Mouse (Mus musculus): ENCODE measurements around the gene Hmox2.
A peak's percentile ranks its signal among the peaks of the same experiment; 100 is the strongest.
"Not testable (repeated sequence)": the region's sequence is repeated elsewhere in the genome, so short reads cannot be mapped to it uniquely, and the experiment has no call there.

Hmox2 gene

DNA sequence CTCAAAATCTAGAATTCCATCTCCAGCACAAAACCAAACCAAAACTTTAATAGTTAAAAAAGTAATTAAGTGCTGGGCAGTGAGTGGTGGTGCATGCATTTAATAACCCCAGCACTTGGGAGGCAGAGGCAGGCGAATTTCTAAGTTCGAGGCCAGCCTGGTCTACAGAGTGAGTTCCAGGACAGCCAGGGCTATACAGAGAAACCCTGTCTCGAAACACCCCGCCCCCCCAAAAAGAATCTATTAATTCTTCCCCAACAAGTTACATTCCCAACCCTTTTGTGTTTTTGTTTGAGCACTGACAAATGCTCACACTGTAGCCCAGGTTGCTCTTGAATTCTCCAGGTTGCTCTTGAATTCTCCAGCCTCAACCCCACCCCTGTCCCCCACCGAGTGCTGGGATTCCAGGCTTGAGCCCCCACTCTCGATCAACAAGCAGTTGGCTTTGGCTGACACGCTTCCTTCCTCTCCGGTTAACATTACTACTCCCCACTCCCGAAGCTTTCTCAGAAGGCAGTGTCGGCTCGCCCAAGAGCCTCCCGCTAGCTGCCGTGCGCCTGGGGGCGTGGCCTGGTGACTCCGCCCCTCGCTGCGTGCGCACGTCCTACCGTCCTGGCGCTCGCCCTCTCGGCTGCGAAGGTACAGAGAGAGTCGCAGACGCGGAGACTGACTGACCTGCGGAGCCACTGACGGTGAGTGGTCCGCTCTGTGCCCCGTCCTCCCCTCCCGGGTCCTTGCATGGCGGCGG, at the start of gene Hmox2:
Gene Hmox2, plus strand, starts transcription at position 582 of the 748 bp plus-strand sequence.
- peak within 1 kb of the TSS; percentile 95 for H3K4me3 ChIP-seq (replicated peaks; ENCODE audit: low read length)
- H3K9me3 ChIP-seq (ENCODE audit: low read length) = no peaks in the 10 kb centered on the region
- H3K36me3 ChIP-seq (ENCODE audit: insufficient read depth, low read length) = no peaks in the 10 kb centered on the region
- TF ChIP-seq NANOG (IDR thresholded peaks at IDR 0.05; ENCODE audit: borderline replicate concordance, low read length) = no peak
- peaks cover 14% of the 10 kb centered on the region for H3K4me1 ChIP-seq (replicated peaks; ENCODE audit: low read depth, low read length)
- H3K27me3 ChIP-seq (ENCODE audit: insufficient read depth, low read length) = peaks cover 22% of the 10 kb centered on the region

DNA sequence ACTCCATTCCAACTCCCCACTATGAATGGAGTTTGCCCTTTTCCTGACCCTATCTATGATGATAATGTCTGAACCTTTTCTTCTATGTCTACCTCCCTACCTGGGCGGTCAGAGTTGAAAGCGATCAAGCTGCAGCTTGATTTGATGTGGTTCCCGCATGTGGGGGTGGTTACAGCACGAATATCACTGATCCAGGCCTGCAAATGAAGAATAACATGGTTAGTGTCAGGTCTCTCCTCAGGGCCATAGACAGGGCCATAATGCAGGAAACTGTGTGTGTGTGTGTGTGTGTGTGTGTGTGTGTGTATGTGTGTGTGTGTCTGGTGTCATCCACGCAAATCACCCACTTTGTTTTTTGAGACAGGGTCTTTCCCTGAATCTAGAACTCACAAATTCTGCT, 49.3 kb upstream of the Hmox2 start:
- Histone ChIP-seq H3K4me3 (replicated peaks; ENCODE audit: low read length) (no peak overlapping the region), H3K4me1 (replicated peaks; ENCODE audit: low read depth, low read length) (peaks cover 24% of the 10 kb centered on the region), H3K36me3 (ENCODE audit: insufficient read depth, low read length) (peaks cover 46% of the 10 kb centered on the region), H3K27me3 (ENCODE audit: insufficient read depth, low read length) (no peaks in the 10 kb centered on the region), H3K9me3 (ENCODE audit: low read length) (no peaks in the 10 kb centered on the region)
- TF ChIP-seq POU5F1 (IDR thresholded peaks at IDR 0.05; ENCODE audit: borderline replicate concordance, low read length) = no peak
- no peak for TF ChIP-seq NANOG (IDR thresholded peaks at IDR 0.05; ENCODE audit: borderline replicate concordance, low read length)
- no peak for TF ChIP-seq CTCF (conservative IDR thresholded peaks at IDR 0.05; ENCODE audit: low read length)

DNA sequence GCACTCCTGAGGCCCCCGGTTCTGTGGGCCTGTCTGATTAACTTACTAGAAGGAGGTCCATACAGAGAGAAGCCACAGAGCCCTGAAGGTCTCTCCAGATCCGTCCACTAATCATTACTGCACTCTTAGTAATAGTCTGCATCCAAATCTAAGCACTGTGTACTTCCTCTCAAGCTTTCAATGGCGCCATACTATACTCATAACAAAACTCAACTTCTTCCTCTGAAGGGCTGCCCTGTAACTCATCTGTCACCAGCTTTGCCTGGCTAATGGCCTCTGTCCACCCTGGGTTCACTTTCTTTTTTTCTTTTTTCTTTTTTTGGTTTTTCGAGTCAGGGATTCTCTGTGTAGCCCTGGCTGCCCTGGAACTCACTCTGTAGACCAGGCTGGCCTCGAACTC, 48.1 kb upstream of the Hmox2 start:
- no peaks in the 10 kb centered on the region for H3K27me3 ChIP-seq (ENCODE audit: insufficient read depth, low read length)
- peaks cover 28% of the 10 kb centered on the region for H3K4me1 ChIP-seq (replicated peaks; ENCODE audit: low read depth, low read length)
- peaks cover 41% of the 10 kb centered on the region for H3K36me3 ChIP-seq (ENCODE audit: insufficient read depth, low read length)
- no peaks in the 10 kb centered on the region for H3K9me3 ChIP-seq (ENCODE audit: low read length)
- TF ChIP-seq CTCF (conservative IDR thresholded peaks at IDR 0.05; ENCODE audit: low read length) = no peak
- no peak for TF ChIP-seq POU5F1 (IDR thresholded peaks at IDR 0.05; ENCODE audit: borderline replicate concordance, low read length)
- TF ChIP-seq NANOG (IDR thresholded peaks at IDR 0.05; ENCODE audit: borderline replicate concordance, low read length) = no peak
- H3K4me3 ChIP-seq (replicated peaks; ENCODE audit: low read length) = peak overlapping the region; percentile 92; the same call in 1 of the 2 replicates

DNA sequence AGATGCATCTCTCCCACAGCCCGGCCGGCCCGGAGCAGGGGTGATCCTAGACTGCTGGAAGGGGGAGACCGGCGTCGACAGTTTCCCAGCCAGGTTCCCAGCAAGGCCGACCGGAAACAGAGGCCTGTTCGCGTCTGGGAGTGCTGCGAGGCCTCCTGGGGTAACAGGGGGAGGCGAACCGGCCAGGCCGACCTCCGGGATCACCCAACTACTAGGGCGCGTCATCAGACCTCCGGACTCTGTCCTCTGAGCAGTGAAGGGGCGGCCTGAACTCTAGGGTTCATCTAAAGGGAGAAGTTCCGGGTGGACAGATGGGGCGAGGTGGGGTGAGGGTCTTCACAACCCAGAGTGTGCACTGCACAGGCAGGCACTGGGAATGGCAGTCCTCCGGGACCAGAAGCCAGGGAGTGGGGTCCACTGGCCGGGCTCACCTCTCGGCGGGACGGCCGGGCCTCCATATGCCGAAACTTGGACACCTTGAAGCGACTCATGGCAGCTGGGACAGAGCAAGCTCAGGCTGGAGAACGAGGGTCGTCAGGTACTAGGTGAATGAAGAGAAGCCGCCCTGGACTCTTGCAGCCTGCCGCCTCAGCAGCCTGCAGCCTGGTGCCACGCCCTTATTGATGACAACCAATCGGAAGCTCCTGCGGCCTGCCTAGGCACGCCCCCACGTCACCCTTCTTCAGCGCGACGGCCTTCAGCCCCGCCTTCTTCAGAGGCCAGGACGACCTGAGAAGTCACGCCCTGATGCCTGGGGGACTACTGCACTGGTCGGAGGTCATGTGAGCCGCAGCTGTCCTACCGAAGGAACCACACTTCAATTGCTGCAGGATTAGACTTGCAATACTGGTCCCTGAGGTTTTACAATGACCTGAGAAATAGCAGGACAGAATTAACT, 46.8 kb upstream of the Hmox2 start, which contains the start of gene Coro7:
Gene Coro7, minus strand, starts transcription at position 657 of the 898 bp plus-strand sequence.
- Histone ChIP-seq H3K4me3 (replicated peaks; ENCODE audit: low read length) (peak within 1 kb of the TSS; percentile 92), H3K27me3 (ENCODE audit: insufficient read depth, low read length) (no peaks in the 10 kb centered on the region), H3K9me3 (ENCODE audit: low read length) (no peaks in the 10 kb centered on the region), H3K36me3 (ENCODE audit: insufficient read depth, low read length) (peaks cover 31% of the 10 kb centered on the region), H3K4me1 (replicated peaks; ENCODE audit: low read depth, low read length) (peaks cover 28% of the 10 kb centered on the region)
- TF ChIP-seq CTCF (conservative IDR thresholded peaks at IDR 0.05; ENCODE audit: low read length) (no peak), NANOG (IDR thresholded peaks at IDR 0.05; ENCODE audit: borderline replicate concordance, low read length) (no peak), POU5F1 (IDR thresholded peaks at IDR 0.05; ENCODE audit: borderline replicate concordance, low read length) (no peak)

DNA sequence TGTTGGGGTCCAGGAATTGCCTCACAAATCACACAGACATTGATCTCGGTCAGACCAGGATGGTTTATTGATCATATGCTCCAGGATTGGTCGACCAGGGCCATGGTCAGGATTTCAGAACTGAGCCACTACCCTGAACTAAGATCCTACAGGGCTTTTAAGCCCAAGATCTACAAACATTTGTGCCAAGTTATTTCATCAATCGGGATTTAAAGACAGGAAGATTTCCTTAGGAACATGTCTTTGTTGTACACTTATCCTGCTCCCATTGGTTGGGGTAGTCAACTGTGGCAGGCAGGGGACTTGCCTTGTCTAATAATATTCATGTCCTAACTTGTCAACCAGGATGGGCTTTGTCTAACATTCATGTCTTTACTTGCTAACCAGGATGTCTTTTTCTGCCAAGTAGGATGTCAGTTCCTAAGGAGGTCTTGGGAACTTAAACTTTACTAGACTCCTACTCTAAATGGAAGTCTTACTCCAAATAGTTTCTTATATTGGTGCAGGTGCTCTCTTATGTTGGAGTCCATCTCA, 45.2 kb upstream of the Hmox2 start:
- not testable (repeated sequence) for H3K27me3 ChIP-seq (ENCODE audit: insufficient read depth, low read length); H3K9me3 ChIP-seq (ENCODE audit: low read length); H3K4me3 ChIP-seq (replicated peaks; ENCODE audit: low read length)
- Histone ChIP-seq H3K4me1 (replicated peaks; ENCODE audit: low read depth, low read length) (peaks cover 44% of the 10 kb centered on the region), H3K36me3 (ENCODE audit: insufficient read depth, low read length) (peaks cover 24% of the 10 kb centered on the region)

DNA sequence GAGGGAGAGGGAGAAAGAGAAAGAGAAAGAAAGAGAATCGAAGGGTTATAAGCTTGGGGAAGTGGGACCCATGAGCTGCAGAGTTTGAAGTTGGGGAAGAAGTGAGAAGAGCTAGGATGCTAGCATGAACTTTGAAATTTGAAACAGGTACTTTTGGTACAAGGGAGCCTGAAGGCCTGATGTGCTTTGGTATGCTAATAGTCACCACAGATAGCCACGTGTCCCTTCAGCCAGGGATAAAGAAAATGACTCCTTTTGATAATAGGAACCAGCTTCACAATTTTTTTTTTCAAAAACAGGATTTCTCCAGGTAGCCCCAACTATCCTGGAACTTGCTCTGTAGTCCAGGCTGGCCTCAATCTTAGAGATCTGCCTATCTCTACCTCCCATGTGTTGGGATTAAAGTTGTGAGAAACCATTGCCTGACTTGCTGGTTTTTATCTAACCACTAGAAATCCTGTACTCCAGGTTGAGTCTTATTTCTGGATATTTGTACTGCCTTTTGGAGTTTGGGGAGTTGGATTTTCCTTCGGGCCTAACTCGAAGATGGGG, 43.5 kb upstream of the Hmox2 start:
- Histone ChIP-seq H3K9me3 (ENCODE audit: low read length) (no peaks in the 10 kb centered on the region), H3K4me3 (replicated peaks; ENCODE audit: low read length) (peak overlapping the region; percentile 100; the same call in 1 of the 2 replicates), H3K4me1 (replicated peaks; ENCODE audit: low read depth, low read length) (peaks cover 47% of the 10 kb centered on the region), H3K36me3 (ENCODE audit: insufficient read depth, low read length) (peaks cover 22% of the 10 kb centered on the region), H3K27me3 (ENCODE audit: insufficient read depth, low read length) (no peaks in the 10 kb centered on the region)
- TF ChIP-seq CTCF (conservative IDR thresholded peaks at IDR 0.05; ENCODE audit: low read length) (no peak), NANOG (IDR thresholded peaks at IDR 0.05; ENCODE audit: borderline replicate concordance, low read length) (no peak), POU5F1 (IDR thresholded peaks at IDR 0.05; ENCODE audit: borderline replicate concordance, low read length) (no peak)

DNA sequence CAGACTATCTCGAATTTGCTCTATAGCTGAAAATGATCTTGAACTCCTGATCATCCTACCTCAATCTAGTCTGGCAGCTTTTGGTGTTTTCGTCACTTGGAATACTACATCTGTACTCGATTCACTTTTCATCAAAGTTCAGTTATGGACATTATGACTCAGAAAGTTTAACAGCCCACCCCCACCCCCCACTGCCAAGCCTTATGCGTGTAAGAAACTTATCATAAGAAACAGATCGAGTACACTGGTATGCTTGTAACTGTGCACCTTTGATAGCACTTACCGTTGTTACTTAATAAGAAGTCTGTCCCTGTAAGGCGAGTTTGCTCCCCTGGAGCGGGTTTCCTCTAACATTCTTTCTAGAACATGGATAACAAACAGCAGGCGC, 43.0 kb upstream of the Hmox2 start:
- Histone ChIP-seq H3K4me3 (replicated peaks; ENCODE audit: low read length) (peak overlapping the region; percentile 100), H3K9me3 (ENCODE audit: low read length) (no peaks in the 10 kb centered on the region), H3K4me1 (replicated peaks; ENCODE audit: low read depth, low read length) (peaks cover 42% of the 10 kb centered on the region), H3K36me3 (ENCODE audit: insufficient read depth, low read length) (peaks cover 26% of the 10 kb centered on the region), H3K27me3 (ENCODE audit: insufficient read depth, low read length) (no peaks in the 10 kb centered on the region)
- no peak for TF ChIP-seq NANOG (IDR thresholded peaks at IDR 0.05; ENCODE audit: borderline replicate concordance, low read length)
- no peak for TF ChIP-seq CTCF (conservative IDR thresholded peaks at IDR 0.05; ENCODE audit: low read length)
- no peak for TF ChIP-seq POU5F1 (IDR thresholded peaks at IDR 0.05; ENCODE audit: borderline replicate concordance, low read length)
